Mouse (Mus musculus) layer of hippocampus, postnatal 10 days (tissue): ENCODE results near the gene Kcnk18. TPM values are rescaled to one million over a fixed set of nuclear protein-coding genes. Genes with fewer than 3 reads are reported as not detected.

Source experiments
- DNase-seq, 2 experiments: peaks; one replicate each; pipeline ENCODE4 v3.0.0; 2021; ENCODE audit warnings: low spot score in 2 of 2
- total RNA-seq, 2 experiments: library from RNA; stranded (reverse); gene quantifications; 2 replicates each; pipeline ENCODE4 v1.2.3; 2021

The Kcnk18 gene
- total RNA-seq, 2 experiments from 2014 or later, result not detected

DNA sequence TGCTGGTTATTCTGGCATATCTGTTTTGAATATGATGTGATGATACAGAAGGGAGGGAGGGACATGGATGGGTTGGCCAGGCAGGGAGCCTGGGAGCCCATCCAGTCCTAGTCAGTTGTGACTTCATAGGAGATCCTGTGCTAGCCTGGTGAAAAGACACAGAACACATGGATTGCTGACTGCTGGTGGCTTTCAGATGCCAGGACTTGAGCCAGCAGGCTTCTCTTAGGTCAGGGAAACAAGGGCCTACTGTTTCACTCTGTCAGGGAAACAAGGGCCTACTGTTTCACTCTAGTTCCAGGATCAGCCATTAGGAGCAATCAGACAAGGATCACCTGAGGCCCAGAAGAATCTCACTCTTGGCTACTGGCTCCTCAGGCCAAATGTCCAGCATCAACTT, 61.8 kb downstream of the Kcnk18 start:
- no peak for DNase-seq

GRCm38 (mm10) chr19:59282001-59282400, 63.0 kb downstream of the Kcnk18 start:
- DNase-seq, result no peak

Other genes starting within 250 kb of the Kcnk18 start
- 10 to 100 TPM; 79.0 to 91.8 TPM for gene Shtn1, start 143.1 kb upstream of the Kcnk18 start, total RNA-seq
- gene Vax1, start 49.2 kb upstream of the Kcnk18 start, total RNA-seq, result 1 to 10 TPM; 1.7 to 2.9 TPM
- gene Slc18a2, start 41.7 kb downstream of the Kcnk18 start, total RNA-seq, result 1 to 10 TPM; 6.8 to 8.2 TPM
- gene Rps12-ps3, start 103.1 kb downstream of the Kcnk18 start, total RNA-seq, result 100 to 1,000 TPM; 422 to 439 TPM
- gene Pdzd8, start 126.6 kb downstream of the Kcnk18 start, total RNA-seq, result 10 to 100 TPM; 51.8 to 52.5 TPM
- gene Emx2, start 239.2 kb downstream of the Kcnk18 start, total RNA-seq, result 10 to 100 TPM; 18.6 to 24.2 TPM